Mouse (Mus musculus): Measurements from ENCODE around the gene Coa7. TPM values are rescaled to one million over a fixed set of nuclear protein-coding genes. Genes with fewer than 3 reads are reported as not detected.
A peak's percentile ranks its signal among the peaks of the same experiment; 100 is the strongest.

The Coa7 gene
- polyA plus RNA-seq, 1 experiment from 2014 or later: 45.0 TPM

- no peaks in the 10 kb centered on the region for H3K27me3 ChIP-seq (ENCODE audit: control insufficient read depth, insufficient read depth, low read length)
- 15% methylated on average over 5 of the region's 5 CpGs for WGBS
- no peak overlapping the region for H3K9ac ChIP-seq (replicated peaks; ENCODE audit: low read depth, low read length)
- no peak overlapping the region for H3K4me3 ChIP-seq (ENCODE audit: low read depth, low read length)
- ATAC-seq (ENCODE audit: low read depth): no peak
- H3K4me2 ChIP-seq (ENCODE audit: low read depth, low read length): no peak overlapping the region
- no peaks in the 10 kb centered on the region for H3K36me3 ChIP-seq (ENCODE audit: control insufficient read depth, insufficient read depth, low read length)
- peaks cover 27% of the 10 kb centered on the region for H3K4me1 ChIP-seq (ENCODE audit: control insufficient read depth, insufficient read depth, low read length)
- no peaks in the 10 kb centered on the region for H3K9me3 ChIP-seq (ENCODE audit: control insufficient read depth, low read length)
- H3K27ac ChIP-seq (ENCODE audit: low read depth, low read length): no peak overlapping the region
Measured at GRCm38 (mm10) chr4:108364111-108364476, 36.2 kb downstream of the Coa7 start.

GRCm38 (mm10) chr4:108369254-108369653, 41.3 kb downstream of the Coa7 start:
- H3K9ac ChIP-seq (replicated peaks; ENCODE audit: low read depth, low read length): no peak overlapping the region
- 30% methylated on average over 5 of the region's 5 CpGs for WGBS
- H3K36me3 ChIP-seq (ENCODE audit: control insufficient read depth, insufficient read depth, low read length): no peaks in the 10 kb centered on the region
- ATAC-seq (ENCODE audit: low read depth): no peak
- H3K9me3 ChIP-seq (ENCODE audit: control insufficient read depth, low read length): no peaks in the 10 kb centered on the region
- no peak overlapping the region for H3K4me2 ChIP-seq (ENCODE audit: low read depth, low read length)
- no peaks in the 10 kb centered on the region for H3K27me3 ChIP-seq (ENCODE audit: control insufficient read depth, insufficient read depth, low read length)
- no peak overlapping the region for H3K27ac ChIP-seq (ENCODE audit: low read depth, low read length)
- no peaks in the 10 kb centered on the region; the same call in 1 of the 2 replicates for H3K4me1 ChIP-seq (ENCODE audit: control insufficient read depth, insufficient read depth, low read length)
- no peak overlapping the region for H3K4me3 ChIP-seq (ENCODE audit: low read depth, low read length)

- Histone ChIP-seq H3K4me2 (ENCODE audit: low read depth, low read length) (no peak overlapping the region), H3K4me3 (ENCODE audit: low read depth, low read length) (no peak overlapping the region), H3K9ac (replicated peaks; ENCODE audit: low read depth, low read length) (no peak overlapping the region), H3K36me3 (ENCODE audit: control insufficient read depth, insufficient read depth, low read length) (no peaks in the 10 kb centered on the region), H3K9me3 (ENCODE audit: control insufficient read depth, low read length) (no peaks in the 10 kb centered on the region), H3K27ac (ENCODE audit: low read depth, low read length) (no peak overlapping the region), H3K4me1 (ENCODE audit: control insufficient read depth, insufficient read depth, low read length) (no peaks in the 10 kb centered on the region), H3K27me3 (ENCODE audit: control insufficient read depth, insufficient read depth, low read length) (no peaks in the 10 kb centered on the region)
- 67% methylated on average over 4 of the region's 4 CpGs for WGBS
- no peak for ATAC-seq (ENCODE audit: low read depth)
Measured at GRCm38 (mm10) chr4:108370409-108370808, 42.5 kb downstream of the Coa7 start.

- Histone ChIP-seq H3K9ac (replicated peaks; ENCODE audit: low read depth, low read length) (no peak overlapping the region), H3K27me3 (ENCODE audit: control insufficient read depth, insufficient read depth, low read length) (no peaks in the 10 kb centered on the region), H3K27ac (ENCODE audit: low read depth, low read length) (no peak overlapping the region), H3K4me1 (ENCODE audit: control insufficient read depth, insufficient read depth, low read length) (no peaks in the 10 kb centered on the region), H3K9me3 (ENCODE audit: control insufficient read depth, low read length) (no peaks in the 10 kb centered on the region), H3K4me3 (ENCODE audit: low read depth, low read length) (no peak overlapping the region), H3K36me3 (ENCODE audit: control insufficient read depth, insufficient read depth, low read length) (no peaks in the 10 kb centered on the region), H3K4me2 (ENCODE audit: low read depth, low read length) (no peak overlapping the region)
- ATAC-seq (ENCODE audit: low read depth): no peak
- WGBS: 91% methylated on average over 3 of the region's 3 CpGs
Measured at GRCm38 (mm10) chr4:108371421-108371820, 43.5 kb downstream of the Coa7 start.

- no peak overlapping the region for H3K9ac ChIP-seq (replicated peaks; ENCODE audit: low read depth, low read length)
- no peaks in the 10 kb centered on the region for H3K9me3 ChIP-seq (ENCODE audit: control insufficient read depth, low read length)
- H3K27me3 ChIP-seq (ENCODE audit: control insufficient read depth, insufficient read depth, low read length): no peaks in the 10 kb centered on the region
- H3K4me1 ChIP-seq (ENCODE audit: control insufficient read depth, insufficient read depth, low read length): no peaks in the 10 kb centered on the region
- no peaks in the 10 kb centered on the region for H3K36me3 ChIP-seq (ENCODE audit: control insufficient read depth, insufficient read depth, low read length)
- H3K4me2 ChIP-seq (ENCODE audit: low read depth, low read length): no peak overlapping the region
- no peak overlapping the region for H3K27ac ChIP-seq (ENCODE audit: low read depth, low read length)
- no peak for ATAC-seq (ENCODE audit: low read depth)
- WGBS: 81% methylated on average over 3 of the region's 3 CpGs
- H3K4me3 ChIP-seq (ENCODE audit: low read depth, low read length): no peak overlapping the region
Measured at GRCm38 (mm10) chr4:108372166-108372565, 44.2 kb downstream of the Coa7 start.

GRCm38 (mm10) chr4:108379476-108379875, 51.5 kb downstream of the Coa7 start:
- Histone ChIP-seq H3K27me3 (ENCODE audit: control insufficient read depth, insufficient read depth, low read length) (peaks cover 7% of the 10 kb centered on the region), H3K9ac (replicated peaks; ENCODE audit: low read depth, low read length) (no peak overlapping the region), H3K4me1 (ENCODE audit: control insufficient read depth, insufficient read depth, low read length) (no peaks in the 10 kb centered on the region), H3K36me3 (ENCODE audit: control insufficient read depth, insufficient read depth, low read length) (no peaks in the 10 kb centered on the region), H3K9me3 (ENCODE audit: control insufficient read depth, low read length) (no peaks in the 10 kb centered on the region), H3K4me2 (ENCODE audit: low read depth, low read length) (no peak overlapping the region), H3K4me3 (ENCODE audit: low read depth, low read length) (no peak overlapping the region), H3K27ac (ENCODE audit: low read depth, low read length) (no peak overlapping the region)
- ATAC-seq (ENCODE audit: low read depth): no peak
- whole genome bisulfite sequencing: 91% methylated on average over 3 of the region's 3 CpGs

GRCm38 (mm10) chr4:108380146-108380545, 52.2 kb downstream of the Coa7 start:
- Histone ChIP-seq H3K9me3 (ENCODE audit: control insufficient read depth, low read length) (no peaks in the 10 kb centered on the region), H3K4me3 (ENCODE audit: low read depth, low read length) (no peak overlapping the region), H3K9ac (replicated peaks; ENCODE audit: low read depth, low read length) (no peak overlapping the region), H3K27ac (ENCODE audit: low read depth, low read length) (no peak overlapping the region), H3K36me3 (ENCODE audit: control insufficient read depth, insufficient read depth, low read length) (no peaks in the 10 kb centered on the region), H3K4me1 (ENCODE audit: control insufficient read depth, insufficient read depth, low read length) (no peaks in the 10 kb centered on the region), H3K27me3 (ENCODE audit: control insufficient read depth, insufficient read depth, low read length) (peaks cover 7% of the 10 kb centered on the region), H3K4me2 (ENCODE audit: low read depth, low read length) (no peak overlapping the region)
- no peak for ATAC-seq (ENCODE audit: low read depth)
- WGBS: 33% methylated on average over 1 of the region's 1 CpGs

- Histone ChIP-seq H3K9me3 (ENCODE audit: control insufficient read depth, low read length) (no peaks in the 10 kb centered on the region), H3K36me3 (ENCODE audit: control insufficient read depth, insufficient read depth, low read length) (no peaks in the 10 kb centered on the region), H3K4me3 (ENCODE audit: low read depth, low read length) (peak within 1 kb of the TSS; percentile 42), H3K9ac (replicated peaks; ENCODE audit: low read depth, low read length) (peak within 1 kb of the TSS; percentile 72), H3K4me1 (ENCODE audit: control insufficient read depth, insufficient read depth, low read length) (peaks cover 8% of the 10 kb centered on the region; the same call in 1 of the 2 replicates), H3K4me2 (ENCODE audit: low read depth, low read length) (peak within 1 kb of the TSS; percentile 74), H3K27me3 (ENCODE audit: control insufficient read depth, insufficient read depth, low read length) (peaks cover 7% of the 10 kb centered on the region), H3K27ac (ENCODE audit: low read depth, low read length) (peak within 1 kb of the TSS; percentile 28; the same call in 1 of the 2 replicates)
- 2% methylated on average over 53 of the region's 55 CpGs for WGBS
- peak; percentile 64; the same call in 1 of the 2 replicates for ATAC-seq (ENCODE audit: low read depth)
Measured at GRCm38 (mm10) chr4:108383183-108383714, 55.3 kb downstream of the Coa7 start, which contains the start of gene Shisal2a. Gene Shisal2a, minus strand, starts transcription at chr4:108383349.

- Histone ChIP-seq H3K9me3 (ENCODE audit: control insufficient read depth, low read length) (no peaks in the 10 kb centered on the region), H3K27me3 (ENCODE audit: control insufficient read depth, insufficient read depth, low read length) (peaks cover 7% of the 10 kb centered on the region), H3K4me1 (ENCODE audit: control insufficient read depth, insufficient read depth, low read length) (peaks cover 9% of the 10 kb centered on the region; the same call in 1 of the 2 replicates), H3K36me3 (ENCODE audit: control insufficient read depth, insufficient read depth, low read length) (no peaks in the 10 kb centered on the region), H3K4me2 (ENCODE audit: low read depth, low read length) (no peak overlapping the region), H3K27ac (ENCODE audit: low read depth, low read length) (no peak overlapping the region), H3K4me3 (ENCODE audit: low read depth, low read length) (no peak overlapping the region), H3K9ac (replicated peaks; ENCODE audit: low read depth, low read length) (no peak overlapping the region)
- 28% methylated on average over 1 of the region's 1 CpGs for WGBS
- no peak for ATAC-seq (ENCODE audit: low read depth)
Measured at GRCm38 (mm10) chr4:108386087-108386486, 58.1 kb downstream of the Coa7 start.

Measured in neural tube, embryonic 14.5 days (tissue).